Mouse (Mus musculus): ENCODE data around the gene Wapl.

GRCm38 (mm10) chr14:34660351-34660787 lies 13.4 kb upstream of the Wapl start:
- TF ChIP-seq CTCF (IDR thresholded peaks at IDR 0.05; ENCODE audit: insufficient read depth, low read depth, low read length): no peak
- no peak for TF ChIP-seq POLR2A (IDR thresholded peaks at IDR 0.05; ENCODE audit: insufficient read depth, low read depth, low read length)

All from olfactory bulb, adult 2 months (tissue).